Mouse (Mus musculus) urinary bladder, postnatal 10 days (tissue): ENCODE results near the gene Mib2.

Experiments
- DNase-seq: peaks from one replicate; pipeline ENCODE4 v3.0.0; 2022; ENCODE audit warnings: low spot score

Mib2 gene

GRCm38 (mm10) chr4:155613264-155613663 is 55.7 kb downstream of the Mib2 start:
- DNase-seq, result no peak

- DNase-seq, result no peak
Measured at GRCm38 (mm10) chr4:155611860-155612259, 57.1 kb downstream of the Mib2 start.

- no peak for DNase-seq
Measured at GRCm38 (mm10) chr4:155606825-155607224, 62.2 kb downstream of the Mib2 start.

- no peak for DNase-seq
Measured at GRCm38 (mm10) chr4:155605132-155605531, 63.9 kb downstream of the Mib2 start.
